Mouse (Mus musculus): ENCODE measurements around the gene 4933406M09Rik.

4933406M09Rik gene

DNA sequence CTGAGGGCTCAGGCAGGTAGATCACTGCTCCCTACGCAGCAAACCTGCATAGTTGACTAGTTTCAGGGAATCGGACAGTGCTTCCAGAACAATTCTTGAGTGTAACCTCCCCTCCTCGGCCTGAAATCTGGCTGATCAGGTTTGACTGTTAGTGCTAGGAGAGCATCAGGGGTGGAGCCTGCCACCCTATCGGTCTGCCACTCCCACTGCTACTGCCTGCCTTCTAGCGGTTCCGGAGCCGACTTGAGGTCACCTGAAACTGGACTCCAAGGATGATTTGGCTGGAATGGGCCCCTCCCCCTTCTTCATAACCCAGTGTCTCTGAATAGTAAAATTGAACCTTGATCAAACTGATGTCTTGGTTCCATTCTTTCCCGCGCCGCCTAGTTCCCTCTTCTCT is 47.3 kb downstream of the 4933406M09Rik start:
- DNase-seq (ENCODE audit: low spot score in 2 of 2): no peak

DNA sequence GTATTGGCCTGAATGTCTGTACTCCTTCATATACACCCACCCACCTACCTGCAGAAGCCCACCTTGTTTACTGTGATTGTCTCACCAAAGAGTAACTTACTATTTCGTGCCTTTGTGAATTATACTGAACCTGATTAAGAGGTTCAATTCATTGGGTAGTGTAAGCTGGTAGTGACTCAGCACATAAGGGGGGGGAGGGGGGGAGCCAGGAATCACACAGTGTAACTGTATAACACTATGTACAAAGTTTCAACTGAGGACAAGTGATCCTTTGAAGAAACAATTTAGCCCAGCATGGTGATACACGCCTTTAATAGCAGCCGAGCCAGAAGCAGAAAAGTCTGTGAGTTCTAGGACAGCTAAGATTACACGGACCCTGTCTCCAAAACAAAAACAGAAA is 47.7 kb downstream of the 4933406M09Rik start:
- DNase-seq (ENCODE audit: low spot score in 2 of 2): no peak

DNA sequence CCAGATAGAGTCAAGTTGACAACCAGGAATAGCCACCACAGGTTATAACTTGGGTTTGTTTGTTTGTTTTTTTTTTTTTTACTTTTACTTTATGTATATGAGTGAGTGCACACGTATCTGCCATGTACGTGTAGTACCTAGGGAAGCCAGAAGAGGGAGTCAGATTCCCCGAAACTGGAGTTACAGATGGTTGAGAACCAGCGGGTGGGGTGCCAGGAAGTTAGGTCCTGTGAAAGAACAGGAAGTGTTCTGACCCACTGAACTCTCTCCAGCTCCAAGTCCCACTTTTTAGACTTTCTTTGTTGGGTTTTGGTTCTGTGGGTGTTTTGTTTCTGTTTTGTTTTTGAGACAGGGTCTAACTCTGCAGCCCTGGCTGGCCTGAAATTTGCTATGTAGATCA is 49.7 kb downstream of the 4933406M09Rik start:
- DNase-seq (ENCODE audit: low spot score in 2 of 2): no peak

DNA sequence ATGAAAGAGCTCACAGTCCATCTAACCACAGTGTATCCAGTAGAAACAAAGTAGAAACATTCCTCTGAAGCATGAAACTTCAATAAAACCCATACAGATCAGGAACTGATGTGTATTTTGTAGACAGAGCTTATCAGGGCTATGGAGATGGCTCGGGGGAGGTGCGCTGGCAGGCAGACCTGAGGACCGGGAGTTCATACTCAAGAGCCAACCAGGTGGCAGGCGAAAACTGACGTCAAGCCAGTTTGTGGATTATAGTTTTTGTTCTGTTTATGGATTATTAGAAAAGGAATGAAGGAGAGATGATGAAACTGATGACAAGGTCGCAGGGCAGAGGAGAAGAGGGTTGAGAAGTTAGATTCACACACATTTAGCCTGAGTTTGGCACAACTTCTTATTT is 54.7 kb downstream of the 4933406M09Rik start:
- no peak for DNase-seq (ENCODE audit: low spot score in 2 of 2)

Measured in frontal cortex, postnatal 25 days (tissue).